Mouse (Mus musculus) MEL (cell line): ENCODE data around the gene Rpl31. TPM values are rescaled to one million over a fixed set of nuclear protein-coding genes. Genes with fewer than 3 reads are reported as not detected.

Experiments used
- DNase-seq: peaks from one replicate; pipeline ENCODE4 v3.0.0; 2011; ENCODE audit warnings: low read depth, low spot score
- H3K27ac ChIP-seq: 2 replicates; pipeline ENCODE4 v1.5.1; 2012; ENCODE audit warnings: low read depth, mild to moderate bottlenecking, control low read depth, low read length, moderate library complexity; ENCODE audit not compliant: control insufficient read depth
- H3K27me3 ChIP-seq, 2 experiments: fragments of 150-350 bp in 1 of 2; sonication (generic) in 1 of 2; 2 replicates each; pipeline ENCODE4 v1.6.1; 2012; ENCODE audit warnings: low read length in 2 of 2, mild to moderate bottlenecking in 2 of 2, improper control_type of control experiment in 1 of 2, moderate library complexity in 1 of 2; ENCODE audit not compliant: insufficient read depth in 2 of 2, control insufficient read depth in 1 of 2
- H3K36me3 ChIP-seq, 2 experiments: 2 replicates each; pipeline ENCODE4 v1.6.1; 2012 to 2014; ENCODE audit warnings: low read length in 2 of 2, improper control_type of control experiment in 1 of 2, inconsistent platforms in 1 of 2, mild to moderate bottlenecking in 1 of 2; ENCODE audit not compliant: insufficient read depth in 2 of 2, control insufficient read depth in 1 of 2
- H3K4me1 ChIP-seq, 2 experiments: fragments of 150-350 bp in 1 of 2; sonication (generic) in 1 of 2; 2 replicates each; pipeline ENCODE4 v1.6.1; 2012; ENCODE audit warnings: low read length in 2 of 2, improper control_type of control experiment in 1 of 2, mild to moderate bottlenecking in 1 of 2; ENCODE audit not compliant: insufficient read depth in 2 of 2, control insufficient read depth in 1 of 2
- H3K4me3 ChIP-seq, 2 experiments: fragments of 150-350 bp in 1 of 2; sonication (generic) in 1 of 2; 2 replicates each; pipeline ENCODE4 v1.5.1; 2012; ENCODE audit warnings: low read depth in 2 of 2, low read length in 2 of 2, mild to moderate bottlenecking in 2 of 2, moderate library complexity in 2 of 2, control low read depth in 1 of 2, improper control_type of control experiment in 1 of 2; ENCODE audit not compliant: control insufficient read depth in 1 of 2, insufficient read depth in 1 of 2
- H3K79me2 ChIP-seq: 2 replicates; pipeline ENCODE4 v1.6.1; 2012; ENCODE audit warnings: mild to moderate bottlenecking, low read length, moderate library complexity; ENCODE audit not compliant: control insufficient read depth, poor library complexity, insufficient read depth
- H3K9ac ChIP-seq: 2 replicates; pipeline ENCODE4 v1.6.1; 2012; ENCODE audit warnings: low read depth, mild to moderate bottlenecking, control low read depth, low read length, moderate library complexity; ENCODE audit not compliant: control insufficient read depth, poor library complexity, severe bottlenecking
- H3K9me3 ChIP-seq: fragments of 150-350 bp; sonication (generic); replicated peaks from 2 replicates; pipeline ENCODE4 v1.6.1; 2012; ENCODE audit warnings: mild to moderate bottlenecking, low read length, improper control_type of control experiment, moderate library complexity; ENCODE audit not compliant: insufficient read depth
- BHLHE40 ChIP-seq: IDR thresholded peaks from 2 replicates; pipeline ENCODE4 v1.6.1; 2012; ENCODE audit warnings: low read depth, mild to moderate bottlenecking, inconsistent platforms, low read length, improper control_type of control experiment, borderline replicate concordance
- CHD1 ChIP-seq: IDR thresholded peaks from 2 replicates; pipeline ENCODE4 v1.6.1; 2012; ENCODE audit warnings: low read depth, mild to moderate bottlenecking, inconsistent platforms, low read length, improper control_type of control experiment
- CHD2 ChIP-seq: IDR thresholded peaks from 2 replicates; pipeline ENCODE4 v1.6.1; 2011; ENCODE audit warnings: low read length, improper control_type of control experiment
- CTCF ChIP-seq, 3 experiments: IDR thresholded peaks in 2 of 3; conservative IDR thresholded peaks in 1 of 3; 2 replicates each; pipeline ENCODE4 v1.5.1; 2011 to 2012; ENCODE audit warnings: low read length in 3 of 3, low read depth in 2 of 3, mild to moderate bottlenecking in 2 of 3, improper control_type of control experiment in 1 of 3, inconsistent platforms in 1 of 3, mixed read lengths in 1 of 3, moderate library complexity in 1 of 3; ENCODE audit not compliant: control insufficient read depth in 1 of 3, insufficient read depth in 1 of 3, poor library complexity in 1 of 3, severe bottlenecking in 1 of 3
- E2F4 ChIP-seq: IDR thresholded peaks from 2 replicates; pipeline ENCODE4 v1.6.1; 2011; ENCODE audit warnings: low read depth, low read length, improper control_type of control experiment, borderline replicate concordance
- EP300 ChIP-seq, 2 experiments: IDR thresholded peaks; 2 replicates each; pipeline ENCODE4 v1.6.1; 2011; ENCODE audit warnings: improper control_type of control experiment in 2 of 2, low read length in 2 of 2, low read depth in 1 of 2, mild to moderate bottlenecking in 1 of 2
- ETS1 ChIP-seq: IDR thresholded peaks from 2 replicates; pipeline ENCODE4 v1.6.1; 2012; ENCODE audit warnings: low read depth, mild to moderate bottlenecking, inconsistent platforms, low read length, improper control_type of control experiment, moderate library complexity
- GABPA ChIP-seq: IDR thresholded peaks from 2 replicates; pipeline ENCODE4 v1.6.1; 2012; ENCODE audit warnings: low read depth, mild to moderate bottlenecking, inconsistent platforms, low read length, improper control_type of control experiment, moderate library complexity
- MEF2A ChIP-seq: IDR thresholded peaks from 2 replicates; pipeline ENCODE4 v1.6.1; 2014; ENCODE audit warnings: low read depth, mild to moderate bottlenecking, inconsistent platforms, low read length, improper control_type of control experiment; ENCODE audit not compliant: poor library complexity, insufficient replicate concordance, severe bottlenecking; ENCODE audit errors: extremely low read depth
- MXI1 ChIP-seq: IDR thresholded peaks from 2 replicates; pipeline ENCODE4 v1.6.1; 2011; ENCODE audit warnings: mild to moderate bottlenecking, low read depth, low read length, improper control_type of control experiment
- MYB ChIP-seq: IDR thresholded peaks from 2 replicates; pipeline ENCODE4 v1.6.1; 2011; ENCODE audit warnings: mild to moderate bottlenecking, low read depth, low read length, improper control_type of control experiment
- NELFE ChIP-seq: IDR thresholded peaks from 2 replicates; pipeline ENCODE4 v1.6.1; 2011; ENCODE audit warnings: low read depth, low read length, improper control_type of control experiment
- NRF1 ChIP-seq: IDR thresholded peaks from 2 replicates; pipeline ENCODE4 v1.6.1; 2014; ENCODE audit warnings: low read depth, mild to moderate bottlenecking, inconsistent platforms, low read length, improper control_type of control experiment, moderate library complexity; ENCODE audit not compliant: poor library complexity, insufficient read depth, severe bottlenecking
- POLR2AphosphoS5 ChIP-seq: IDR thresholded peaks from 2 replicates; pipeline ENCODE4 v1.6.1; 2012; ENCODE audit warnings: low read depth, borderline replicate concordance, mild to moderate bottlenecking, inconsistent platforms, low read length, moderate library complexity, mixed read lengths
- SIN3A ChIP-seq: IDR thresholded peaks from 2 replicates; pipeline ENCODE4 v1.6.1; 2012; ENCODE audit warnings: low read length, improper control_type of control experiment, inconsistent platforms
- SMC3 ChIP-seq: IDR thresholded peaks from 2 replicates; pipeline ENCODE4 v1.6.1; 2011; ENCODE audit warnings: low read depth, low read length, improper control_type of control experiment
- TAL1 ChIP-seq: IDR thresholded peaks from 2 replicates; pipeline ENCODE4 v1.6.1; 2012; ENCODE audit warnings: mild to moderate bottlenecking, inconsistent platforms, low read length, moderate library complexity, mixed read lengths
- UBTF ChIP-seq: IDR thresholded peaks from 2 replicates; pipeline ENCODE4 v1.6.1; 2012; ENCODE audit warnings: low read depth, mild to moderate bottlenecking, inconsistent platforms, low read length, improper control_type of control experiment, moderate library complexity, borderline replicate concordance; ENCODE audit not compliant: insufficient read depth
- USF1 ChIP-seq: IDR thresholded peaks from 2 replicates; pipeline ENCODE4 v1.6.1; 2014; ENCODE audit warnings: low read depth, mild to moderate bottlenecking, inconsistent platforms, low read length, improper control_type of control experiment, moderate library complexity
- USF2 ChIP-seq, 2 experiments: IDR thresholded peaks; 2 replicates each; pipeline ENCODE4 v1.6.1; 2011 to 2012; ENCODE audit warnings: improper control_type of control experiment in 2 of 2, low read length in 2 of 2, borderline replicate concordance in 1 of 2, inconsistent platforms in 1 of 2, low read depth in 1 of 2, mild to moderate bottlenecking in 1 of 2; ENCODE audit not compliant: insufficient read depth in 1 of 2
- ZC3H11A ChIP-seq: IDR thresholded peaks from 2 replicates; pipeline ENCODE4 v1.6.1; 2012; ENCODE audit warnings: low read depth, mild to moderate bottlenecking, inconsistent platforms, low read length, improper control_type of control experiment
- ZKSCAN1 ChIP-seq: IDR thresholded peaks from 2 replicates; pipeline ENCODE4 v1.6.1; 2012; ENCODE audit warnings: low read depth, mild to moderate bottlenecking, inconsistent platforms, low read length, improper control_type of control experiment, moderate library complexity
- ZMIZ1 ChIP-seq: IDR thresholded peaks from 2 replicates; pipeline ENCODE4 v1.6.1; 2012; ENCODE audit warnings: low read depth, mild to moderate bottlenecking, inconsistent platforms, low read length, improper control_type of control experiment, moderate library complexity
- ZNF384 ChIP-seq: IDR thresholded peaks from 2 replicates; pipeline ENCODE4 v1.6.1; 2012; ENCODE audit warnings: low read depth, mild to moderate bottlenecking, inconsistent platforms, low read length, improper control_type of control experiment
- polyA plus RNA-seq, 2 experiments: library from polyadenylated mRNA; stranded (reverse) in 1 of 2; unstranded in 1 of 2; fragments of >175 nt in 1 of 2; fragments of >200 nt in 1 of 2; gene quantifications; 2 replicates each; pipeline versions ENCODE4 v1.2.1 to v1.2.4; 2012; ENCODE audit warnings: low replicate concordance in 2 of 2, low read depth in 1 of 2; ENCODE audit not compliant: insufficient read length in 2 of 2, insufficient read depth in 1 of 2, missing spikeins in 1 of 2
- total RNA-seq: library from RNA; depleted of rRNA; stranded (reverse); fragments of 300-350 nt; gene quantifications from 2 replicates; pipeline ENCODE4 v1.2.3, GENCODE M21; 2012

Gene Rpl31
- total and polyA plus RNA-seq, 3 experiments: 848 to 2,111 TPM; not detected in 1

GRCm38 (mm10) chr1:39393217-39393867 lies 25.7 kb downstream of the Rpl31 start (continued):
- TF ChIP-seq CHD2: no peak
- no peak for TF ChIP-seq ZKSCAN1
- TF ChIP-seq MYB: no peak
- TF ChIP-seq BHLHE40: 0 out of 2 replicates have a peak, but pooled peaks have one; percentile 48
- TF ChIP-seq NELFE: no peak
- no peak for TF ChIP-seq USF1
- TF ChIP-seq EP300 (IDR thresholded peaks at IDR 0.05; ENCODE audit: low read depth in 1 of 2, low read length in 2 of 2): peak in 1 of 2 experiments; percentile 74; a peak in 3 of 4 replicates
- no peak for TF ChIP-seq MEF2A
- TF ChIP-seq ZC3H11A: no peak
- TF ChIP-seq CHD1: no peak
- no peak for TF ChIP-seq ZNF384

GRCm38 (mm10) chr1:39394096-39394495 lies 26.5 kb downstream of the Rpl31 start:
- no peak for DNase-seq
- no peak overlapping the region for H3K4me3 ChIP-seq
- no peaks in the 10 kb centered on the region for H3K9me3 ChIP-seq
- TF ChIP-seq GABPA (no peak), ZMIZ1 (no peak), SIN3A (no peak), E2F4 (no peak), POLR2AphosphoS5 (no peak), CHD1 (no peak), TAL1 (no peak), CHD2 (no peak), NRF1 (no peak), USF2 (IDR thresholded peaks at IDR 0.05; ENCODE audit: borderline replicate concordance in 1 of 2, insufficient read depth in 1 of 2, low read depth in 1 of 2, low read length in 2 of 2) (no peak), MYB (no peak), MXI1 (no peak), CTCF (IDR thresholded peaks at IDR 0.05 in 2 of 3, conservative IDR thresholded peaks at IDR 0.05 in 1 of 3; ENCODE audit: control insufficient read depth in 1 of 3, insufficient read depth in 1 of 3, low read depth in 2 of 3, low read length in 3 of 3, poor library complexity in 1 of 3, severe bottlenecking in 1 of 3) (no peak), ETS1 (no peak), UBTF (no peak), MEF2A (no peak), NELFE (no peak), SMC3 (no peak)
- TF ChIP-seq, all 39 proteins: peak for 0
- Histone ChIP-seq H3K4me1 (peaks cover 3 to 14% of the 10 kb centered on the region in 2 experiments), H3K36me3 (peaks cover 0 to 15% of the 10 kb centered on the region in 2 experiments; a peak in 2 of 4 replicates), H3K9ac (no peak overlapping the region), H3K79me2 (no peaks in the 10 kb centered on the region), H3K27ac (no peak overlapping the region), H3K27me3 (no peaks in the 10 kb centered on the region)
